8 mouse cellular contexts compared by ENCODE assay signal in genomic region chr11:32296203-32296602, GRCm38 (mm10). TPM values are rescaled to one million over a fixed set of nuclear protein-coding genes. Genes with fewer than 3 reads are reported as not detected.
A peak's percentile ranks its signal among the peaks of the same experiment; 100 is the strongest.
DNase-seq lines count a peak whose midpoint lies in the region; ATAC-seq and TF ChIP-seq lines count a peak whose summit lies in the region.
"Not testable (repeated sequence)": the region's sequence is repeated elsewhere in the genome, so short reads cannot be mapped to it uniquely, and the experiment has no call there.
"Had no signal": no experiment of that assay in that cellular context is flagged by ENCODE, and none has a peak within 500 bp of the region (broad histone marks: within the 10 kb centered on the region; RNA-seq: fewer than 3 reads in every experiment).

Gene Hba-a2 (plus strand): TSS chr11:32296489.

- not testable (repeated sequence) for H3K36me3 ChIP-seq in forebrain, embryonic 15.5 days; heart, embryonic 12.5 days; hindbrain, postnatal 0 days (ENCODE audit: insufficient read depth, low read length); midbrain, postnatal 0 days (ENCODE audit: insufficient read depth, low read length)
- H3K36me3 ChIP-seq in liver, embryonic 15.5 days (replicated peaks): peaks cover 23% of the 10 kb centered on the region; the same call in 1 of the 2 replicates

- not testable (repeated sequence) for DNase-seq in brain, embryonic 14.5 days (ENCODE audit: low read depth); hindbrain, postnatal 0 days (ENCODE audit: low spot score); left cerebral cortex, adult 18-20 months (ENCODE audit: low spot score in 2 of 2); midbrain, postnatal 0 days (ENCODE audit: low spot score)

- TF ChIP-seq CTCF in brain, embryonic 14.5 days (IDR thresholded peaks at IDR 0.05; ENCODE audit: borderline replicate concordance, extremely low read depth, insufficient read depth, insufficient read length); hindbrain, postnatal 0 days (IDR thresholded peaks at IDR 0.05; ENCODE audit: low read depth); midbrain, postnatal 0 days (IDR thresholded peaks at IDR 0.05): not testable (repeated sequence)

- H3K9me3 ChIP-seq in forebrain, embryonic 15.5 days; heart, embryonic 12.5 days (replicated peaks); hindbrain, postnatal 0 days (ENCODE audit: low read length); liver, embryonic 15.5 days (replicated peaks); midbrain, postnatal 0 days (ENCODE audit: low read length): not testable (repeated sequence)

- not testable (repeated sequence) for H3K4me3 ChIP-seq in forebrain, embryonic 15.5 days; heart, embryonic 12.5 days; hindbrain, postnatal 0 days (ENCODE audit: low read length); midbrain, postnatal 0 days (ENCODE audit: low read depth, low read length)
- H3K4me3 ChIP-seq in liver, embryonic 15.5 days (replicated peaks): peak within 1 kb of the TSS; percentile 58

- H3K9ac ChIP-seq in forebrain, embryonic 15.5 days (replicated peaks); heart, embryonic 12.5 days; hindbrain, postnatal 0 days (replicated peaks; ENCODE audit: low read length); midbrain, postnatal 0 days (replicated peaks; ENCODE audit: low read length, poor library complexity, severe bottlenecking): not testable (repeated sequence)
- H3K9ac ChIP-seq in liver, embryonic 15.5 days: peak within 1 kb of the TSS; percentile 70

- WGBS in forebrain, embryonic 15.5 days: no CpG with 5 or more reads among the region's 4 CpGs
- WGBS in heart, embryonic 12.5 days: no CpG with 5 or more reads among the region's 4 CpGs
- WGBS in hindbrain, postnatal 0 days: no CpG with 5 or more reads among the region's 4 CpGs
- no CpG with 5 or more reads among the region's 4 CpGs for WGBS in liver, embryonic 15.5 days (ENCODE audit: insufficient replicate concordance)
- no CpG with 5 or more reads among the region's 4 CpGs for WGBS in midbrain, postnatal 0 days

- not testable (repeated sequence) for H3K27me3 ChIP-seq in forebrain, embryonic 15.5 days; heart, embryonic 12.5 days (replicated peaks); hindbrain, postnatal 0 days (ENCODE audit: insufficient read depth, low read length); liver, embryonic 15.5 days; midbrain, postnatal 0 days (ENCODE audit: insufficient read depth, low read length)

- H3K4me2 ChIP-seq in forebrain, embryonic 15.5 days (replicated peaks); hindbrain, postnatal 0 days (ENCODE audit: low read depth, low read length); midbrain, postnatal 0 days (ENCODE audit: low read depth, low read length, poor library complexity, severe bottlenecking): not testable (repeated sequence)
- 0 out of 2 replicates have a peak within 1 kb of the TSS, but pooled peaks have one; percentile 13 for H3K4me2 ChIP-seq in heart, embryonic 12.5 days
- H3K4me2 ChIP-seq in liver, embryonic 15.5 days: peak within 1 kb of the TSS; percentile 70

- ATAC-seq in forebrain, embryonic 15.5 days (replicated peaks); hindbrain, postnatal 0 days; midbrain, postnatal 0 days (ENCODE audit: low FRiP score): not testable (repeated sequence)
- ATAC-seq in heart, embryonic 12.5 days (ENCODE audit: insufficient number of reproducible peaks, low FRiP score): peak; percentile 89
- peak; percentile 77 for ATAC-seq in liver, embryonic 15.5 days (ENCODE audit: insufficient read depth)

- not testable (repeated sequence) for TF ChIP-seq POLR2A in brain, embryonic 14.5 days (IDR thresholded peaks at IDR 0.05; ENCODE audit: borderline replicate concordance, extremely low read depth, insufficient read depth, insufficient read length, poor library complexity, severe bottlenecking)

- not testable (repeated sequence) for H3K4me1 ChIP-seq in forebrain, embryonic 15.5 days; heart, embryonic 12.5 days (replicated peaks); hindbrain, postnatal 0 days (ENCODE audit: insufficient read depth, low read length); midbrain, postnatal 0 days (ENCODE audit: insufficient read depth, low read length)
- H3K4me1 ChIP-seq in liver, embryonic 15.5 days (replicated peaks): peaks cover 53% of the 10 kb centered on the region

- H3K27ac ChIP-seq in forebrain, embryonic 15.5 days (replicated peaks); heart, embryonic 12.5 days (ENCODE audit: poor library complexity, severe bottlenecking); hindbrain, postnatal 0 days; midbrain, postnatal 0 days (ENCODE audit: low read depth, low read length): not testable (repeated sequence)
- peak within 1 kb of the TSS; percentile 98 for H3K27ac ChIP-seq in liver, embryonic 15.5 days (replicated peaks)

RNA-seq across cellular contexts. Expression of gene Hba-a2, which starts in this region (rescaled TPM):
- 4,753 and 6,821 TPM in 2 replicates for polyA plus RNA-seq in brain, embryonic 14.5 days (2012; rRNA removed)
- 5,603 and 5,963 TPM in 2 replicates for polyA plus RNA-seq in forebrain, embryonic 15.5 days (2015; fragmentation: Nextera tagmentation; extraction: Ambion mirVana)
- 25,253 and 27,825 TPM in 2 replicates for polyA plus RNA-seq in heart, embryonic 12.5 days (2016; fragmentation: Nextera tagmentation; extraction: Ambion mirVana)
- 1,752 and 2,010 TPM in 2 replicates for total RNA-seq in hindbrain, postnatal 0 days (2014; rRNA removed)
- polyA plus RNA-seq in hindbrain, postnatal 0 days (2015; fragmentation: Nextera tagmentation; extraction: Ambion mirVana): 1,345 and 1,601 TPM in 2 replicates
- 100 to 1,000 TPM; 308 to 397 TPM for total RNA-seq in left cerebral cortex, adult 18-20 months (2021)
- 175,652 and 176,876 TPM in 2 replicates for polyA plus RNA-seq in liver, embryonic 15.5 days (2015; fragmentation: Nextera tagmentation; extraction: Ambion mirVana)
- total RNA-seq in midbrain, postnatal 0 days (2014; rRNA removed): 1,333 and 2,070 TPM in 2 replicates
- polyA plus RNA-seq in midbrain, postnatal 0 days (2015; fragmentation: Nextera tagmentation; extraction: Ambion mirVana): 1,100 and 1,214 TPM in 2 replicates
- polyA plus RNA-seq: macrophage had no signal
